Mouse (Mus musculus) megakaryocyte progenitor cell, adult 5-6 weeks (primary cell): ENCODE results near the gene Mau2. TPM values are rescaled to one million over a fixed set of nuclear protein-coding genes. Genes with fewer than 3 reads are reported as not detected.
A peak's percentile ranks its signal among the peaks of the same experiment; 100 is the strongest.
"Not testable (repeated sequence)": the region's sequence is repeated elsewhere in the genome, so short reads cannot be mapped to it uniquely, and the experiment has no call there.

Experiments
- ATAC-seq: replicated peaks from 2 replicates; pipeline ENCODE4 v1.8.0; 2016; ENCODE audit warnings: mild to moderate bottlenecking, moderate TSS enrichment, inconsistent platforms; ENCODE audit not compliant: poor library complexity
- total RNA-seq, 2 experiments: library from RNA; stranded (forward) in 1 of 2; stranded (reverse) in 1 of 2; fragments of 157-497, 149-512 nt in 1 of 2; fragments of 200-1000 nt in 1 of 2; gene quantifications; 2 replicates each; pipeline versions ENCODE4 v1.2.3 to v1.2.4; 2015 to 2017

The Mau2 gene
- total RNA-seq, 2 experiments from 2014 or later, result 24.6 to 26.7 TPM

DNA sequence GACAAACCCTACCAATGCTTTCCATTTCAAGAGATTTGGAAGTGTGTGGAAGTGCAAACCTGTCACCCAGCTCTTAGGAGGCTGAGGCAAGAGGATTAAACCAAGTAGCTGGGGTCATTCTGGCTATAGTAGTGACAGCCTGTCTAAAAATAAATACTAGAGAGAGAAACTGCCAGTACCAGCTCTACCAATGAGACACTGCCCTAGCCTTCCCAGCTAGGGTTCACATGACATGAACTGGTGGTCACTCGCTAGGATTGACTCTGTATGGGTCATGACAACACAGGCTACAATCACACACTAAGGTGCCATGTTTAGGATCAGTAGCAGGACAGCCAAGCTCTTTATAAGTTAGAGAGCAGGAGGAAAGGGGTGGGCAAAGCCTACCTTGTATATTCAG, 12.3 kb downstream of the Mau2 start:
- ATAC-seq, result no peak

DNA sequence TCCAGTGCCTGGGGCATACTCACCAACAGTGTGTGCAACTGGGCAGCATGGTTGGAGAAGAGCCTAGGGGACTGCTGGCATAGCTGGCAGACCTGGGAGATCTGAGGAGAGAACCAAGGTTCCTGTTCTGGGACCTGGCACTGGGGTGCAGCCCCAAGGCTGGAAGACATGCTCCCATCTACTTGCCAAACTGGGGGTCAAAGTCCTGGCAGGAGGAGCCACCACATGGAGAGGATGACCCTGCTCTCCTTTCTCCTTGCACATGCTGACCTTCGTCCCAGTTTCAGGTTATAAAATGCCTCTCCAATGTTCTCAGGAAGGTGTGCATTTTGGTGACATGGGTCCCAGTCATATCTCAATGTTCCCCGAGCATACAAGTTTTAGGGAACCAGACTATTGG, 16.4 kb downstream of the Mau2 start:
- ATAC-seq, result no peak

DNA sequence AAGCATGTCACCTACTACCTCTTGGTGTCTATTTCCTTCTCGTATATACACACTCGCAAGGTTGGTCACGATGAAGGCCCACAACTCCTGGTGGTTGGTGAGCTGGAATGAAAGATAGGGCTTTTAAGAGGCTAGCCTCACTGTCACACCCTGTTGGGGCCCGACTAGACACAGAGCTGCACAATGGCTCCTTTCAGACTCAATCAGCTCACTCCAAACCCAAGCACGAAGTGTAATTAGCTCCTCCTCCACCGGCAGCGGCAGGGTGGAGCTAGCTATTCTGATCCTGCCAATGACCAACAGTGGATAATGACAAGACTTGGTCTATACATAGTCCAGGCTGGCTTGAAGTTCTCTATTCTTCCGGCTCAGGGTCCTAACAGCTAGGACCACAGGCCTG, 18.9 kb downstream of the Mau2 start:
- no peak for ATAC-seq

- ATAC-seq, result no peak
These were observed 27.5 kb downstream of the Mau2 start for GRCm38 (mm10) chr8:70015017-70015416.

DNA sequence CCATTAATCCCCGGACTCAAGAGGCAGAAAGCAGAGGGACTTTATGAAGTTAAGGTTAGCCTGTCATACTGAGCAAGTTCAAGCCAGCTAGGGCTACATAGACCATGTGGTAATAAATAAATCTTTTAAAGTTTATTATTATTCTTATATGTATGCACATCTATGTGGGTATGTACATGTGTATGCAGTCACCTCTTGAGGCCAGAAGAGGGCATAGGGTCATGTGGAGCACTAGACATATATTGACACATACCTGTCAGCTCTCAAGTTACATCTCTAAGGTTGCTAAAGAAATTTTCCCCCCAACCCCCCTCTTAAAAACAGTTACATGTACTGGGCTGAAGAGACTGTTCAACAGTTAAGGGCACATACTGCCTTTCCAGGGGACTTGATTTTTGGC, 29.8 kb downstream of the Mau2 start:
- ATAC-seq, result peak; percentile 73

GRCm38 (mm10) chr8:70012350-70012749, 30.2 kb downstream of the Mau2 start:
- ATAC-seq, result no peak

GRCm38 (mm10) chr8:70010796-70011195, 31.7 kb downstream of the Mau2 start:
- ATAC-seq, result not testable (repeated sequence)

GRCm38 (mm10) chr8:70005178-70005577, 37.4 kb downstream of the Mau2 start:
- ATAC-seq, result no peak

DNA sequence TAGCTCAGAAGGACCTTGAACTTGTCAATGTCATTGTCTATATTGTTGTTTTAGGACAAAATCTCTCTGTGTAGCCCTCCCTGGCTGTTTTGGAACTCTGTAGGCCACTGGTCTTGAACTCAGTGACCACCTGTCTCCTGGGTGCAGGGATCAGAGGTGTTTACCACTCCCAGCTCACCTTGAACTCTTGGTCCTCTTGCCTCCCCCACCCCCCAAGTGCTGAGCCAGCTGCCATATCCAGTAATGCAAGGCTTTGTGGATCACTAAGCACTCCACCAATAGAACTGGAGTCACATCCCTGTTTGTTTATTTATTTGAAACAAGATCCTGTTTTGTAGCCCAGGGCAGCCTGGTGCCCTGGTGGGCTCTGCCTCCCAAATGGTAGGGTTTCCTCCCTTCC, 38.2 kb downstream of the Mau2 start:
- ATAC-seq, result no peak

DNA sequence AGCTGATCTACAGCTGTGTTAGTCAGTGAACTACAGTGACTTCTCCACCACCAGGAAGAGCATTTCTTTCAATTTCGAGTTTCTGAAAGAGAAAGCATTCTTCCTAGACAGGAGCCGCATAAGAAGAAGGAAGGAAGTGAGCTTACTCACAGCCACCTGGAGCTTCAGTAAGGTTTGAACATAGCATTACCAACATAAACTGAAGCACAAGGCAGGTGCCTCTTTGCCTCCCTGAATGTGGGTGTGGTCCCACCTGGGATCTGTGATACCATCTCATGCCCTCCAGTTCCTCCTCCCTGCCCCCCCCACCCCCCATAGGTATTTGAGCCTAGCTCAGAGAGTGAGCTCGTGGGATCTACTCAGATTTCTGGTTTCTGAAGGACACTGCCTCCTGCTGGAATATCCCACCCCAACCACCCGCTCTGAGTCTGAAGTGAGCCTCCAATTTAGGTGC, 39.3 kb downstream of the Mau2 start:
- 0 out of 2 replicates have a peak, but pooled peaks have one; percentile 9 for ATAC-seq

DNA sequence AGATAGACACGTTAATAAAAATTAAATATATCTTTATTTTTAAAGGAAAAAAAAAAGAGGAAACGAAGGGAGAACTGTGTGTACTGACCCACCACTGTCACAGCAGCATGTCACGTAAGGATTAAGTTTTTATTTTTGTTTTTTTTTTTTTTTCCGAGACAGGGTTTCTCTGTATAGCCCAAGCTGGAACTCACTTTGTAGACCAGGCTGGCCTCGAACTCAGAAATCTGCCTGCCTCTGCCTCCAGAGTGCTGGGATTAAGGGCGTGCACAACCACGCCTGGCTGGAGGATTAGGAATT, 40.7 kb downstream of the Mau2 start:
- not testable (repeated sequence) for ATAC-seq

DNA sequence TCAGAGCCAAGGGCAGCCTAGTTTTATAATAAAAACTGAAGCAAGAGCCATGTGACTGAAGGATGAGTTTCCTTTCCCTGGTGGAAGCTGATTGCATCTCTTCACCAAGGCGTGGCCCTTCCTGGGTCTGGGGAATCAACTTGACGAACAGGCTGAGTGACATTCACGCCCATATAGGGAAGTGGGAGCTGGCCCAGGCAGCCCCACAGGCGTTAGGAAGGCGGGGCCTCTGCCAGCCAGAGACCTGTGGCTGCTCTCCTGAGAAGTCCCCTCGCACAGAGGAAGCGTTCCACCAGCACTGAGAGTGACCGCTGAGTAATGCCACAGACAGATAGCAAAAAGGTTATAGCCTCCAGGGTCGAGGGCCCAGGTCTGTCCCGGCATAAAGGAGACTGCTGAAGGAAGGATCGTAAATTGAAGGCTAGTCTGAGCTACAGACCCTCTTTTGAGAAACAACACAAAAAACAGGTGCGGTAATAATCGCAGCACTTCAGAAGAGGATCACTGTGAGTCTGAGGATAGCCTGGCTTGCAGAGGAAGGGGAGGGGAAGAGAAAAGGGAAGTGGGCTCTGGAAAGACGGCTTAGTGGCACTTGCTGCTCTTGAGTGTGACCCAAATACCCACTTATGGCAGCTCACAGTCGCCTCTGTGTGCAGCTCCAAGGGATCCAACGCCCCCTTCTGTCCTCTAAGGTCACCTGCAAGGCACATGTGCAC, 41.2 kb downstream of the Mau2 start:
- ATAC-seq, result peak; percentile 84

DNA sequence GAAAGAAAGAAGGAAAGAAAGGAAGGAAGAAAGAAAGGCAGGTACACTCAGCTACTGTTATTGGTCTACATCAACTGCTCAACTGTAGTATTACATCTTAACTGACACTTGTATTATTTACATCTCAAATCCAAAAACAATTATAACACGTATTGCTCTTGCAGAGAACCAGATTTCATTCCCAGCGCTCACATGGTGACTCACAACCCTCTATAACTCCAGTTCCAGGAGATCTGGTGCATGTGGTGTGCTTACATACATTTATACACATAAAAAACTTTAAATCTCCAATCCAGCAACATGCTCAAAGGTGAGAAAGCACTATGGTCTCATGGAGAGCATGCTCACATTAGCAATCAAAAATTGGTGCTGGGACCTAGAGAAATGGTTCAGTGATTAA, 42.3 kb downstream of the Mau2 start:
- no peak for ATAC-seq

GRCm38 (mm10) chr8:69999236-69999635, 43.3 kb downstream of the Mau2 start:
- ATAC-seq, result no peak

GRCm38 (mm10) chr8:69998706-69999105, 43.8 kb downstream of the Mau2 start:
- ATAC-seq, result no peak

- ATAC-seq, result no peak
These were observed 45.8 kb downstream of the Mau2 start for GRCm38 (mm10) chr8:69996589-69997285.

- peak; percentile 85 for ATAC-seq
These were observed 46.6 kb downstream of the Mau2 start, which contains the start of gene Gatad2a for GRCm38 (mm10) chr8:69995776-69996588. Gene Gatad2a (minus strand): TSS chr8:69996384.

DNA sequence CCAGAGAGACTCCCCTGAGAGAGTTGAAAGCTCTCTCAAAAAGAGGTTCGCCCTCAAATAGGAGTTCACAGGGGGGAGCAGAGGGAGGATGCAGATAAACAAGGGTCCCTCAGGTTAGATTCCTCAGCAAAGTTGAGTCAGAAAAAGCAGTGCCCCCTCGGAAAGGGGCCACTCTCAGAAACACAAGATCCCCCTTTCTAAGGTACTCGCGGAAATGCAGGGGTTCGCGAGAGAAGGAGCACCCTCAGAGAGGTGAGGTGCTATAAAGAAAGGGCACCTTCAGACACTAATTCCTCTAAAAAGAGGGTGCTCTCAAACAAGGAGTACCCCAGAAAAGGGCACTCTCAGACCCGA, 47.1 kb downstream of the Mau2 start:
- ATAC-seq, result no peak

DNA sequence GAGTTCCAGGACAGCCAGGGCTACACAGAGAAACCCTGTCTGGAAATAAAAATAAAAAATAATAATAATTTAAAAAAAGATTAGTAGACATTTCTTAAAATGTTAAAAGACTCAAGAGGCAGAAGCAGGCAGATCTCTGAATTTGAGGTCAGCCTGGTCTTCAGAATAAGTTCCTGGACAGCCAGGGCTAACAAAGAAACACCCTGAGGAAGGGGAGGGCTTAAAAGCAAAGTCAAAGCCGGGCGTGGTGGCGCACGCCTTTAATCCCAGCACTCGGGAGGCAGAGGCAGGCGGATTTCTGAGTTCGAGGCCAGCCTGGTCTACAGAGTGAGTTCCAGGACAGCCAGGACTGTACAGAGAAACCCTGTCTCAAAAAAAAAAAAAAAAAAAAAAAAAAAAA, 53.6 kb downstream of the Mau2 start:
- not testable (repeated sequence) for ATAC-seq

DNA sequence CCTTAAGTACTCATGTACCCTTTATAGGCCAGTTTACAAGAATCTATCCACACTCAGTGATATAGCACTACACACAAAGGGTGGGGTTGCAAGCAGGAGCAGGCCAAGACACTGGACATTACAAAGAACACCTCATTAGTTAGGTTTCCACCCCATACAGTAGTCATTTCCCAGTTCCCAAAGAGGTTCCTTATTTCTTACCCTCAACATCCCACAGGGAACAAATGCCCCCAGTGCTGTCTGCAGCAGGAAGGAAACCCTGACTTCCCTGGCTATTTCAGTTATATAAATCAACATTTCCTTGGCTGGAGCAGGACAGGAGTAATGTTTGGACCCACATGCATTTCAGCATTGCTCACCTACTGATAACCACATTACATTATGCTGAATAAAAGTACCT, 54.8 kb downstream of the Mau2 start:
- ATAC-seq, result no peak

GRCm38 (mm10) chr8:69984876-69985553, 57.5 kb downstream of the Mau2 start:
- ATAC-seq, result peak; percentile 29
